Mouse (Mus musculus): ENCODE results near the gene Ces1h. TPM values are rescaled to one million over a fixed set of nuclear protein-coding genes. Genes with fewer than 3 reads are reported as not detected.
"Not testable (repeated sequence)": the region's sequence is repeated elsewhere in the genome, so short reads cannot be mapped to it uniquely, and the experiment has no call there.

The Ces1h gene
- not detected for polyA plus RNA-seq (2017; shearing (Covaris generic))

DNA sequence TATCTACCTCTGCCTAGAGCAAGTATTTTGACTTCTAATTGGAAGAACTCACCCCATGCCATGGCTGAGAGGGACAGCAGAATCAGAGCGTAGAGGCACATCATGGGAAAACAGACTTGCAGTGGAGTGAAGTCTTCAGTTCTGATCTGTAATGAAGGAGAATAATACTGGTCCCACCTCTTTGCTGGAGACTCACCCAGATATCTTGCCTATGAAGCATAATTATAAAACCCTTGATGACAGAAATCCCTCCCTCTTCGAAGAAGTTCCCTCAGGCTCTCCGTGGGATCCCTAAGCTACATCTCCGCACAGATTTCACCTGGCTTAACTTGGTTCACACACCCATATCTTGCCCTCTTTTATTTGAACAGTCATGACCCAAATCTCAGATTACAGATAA is at the start of gene Ces1h:
Gene Ces1h (minus strand): TSS at position 101 of the 400 bp plus-strand sequence.
- no peak for ATAC-seq

DNA sequence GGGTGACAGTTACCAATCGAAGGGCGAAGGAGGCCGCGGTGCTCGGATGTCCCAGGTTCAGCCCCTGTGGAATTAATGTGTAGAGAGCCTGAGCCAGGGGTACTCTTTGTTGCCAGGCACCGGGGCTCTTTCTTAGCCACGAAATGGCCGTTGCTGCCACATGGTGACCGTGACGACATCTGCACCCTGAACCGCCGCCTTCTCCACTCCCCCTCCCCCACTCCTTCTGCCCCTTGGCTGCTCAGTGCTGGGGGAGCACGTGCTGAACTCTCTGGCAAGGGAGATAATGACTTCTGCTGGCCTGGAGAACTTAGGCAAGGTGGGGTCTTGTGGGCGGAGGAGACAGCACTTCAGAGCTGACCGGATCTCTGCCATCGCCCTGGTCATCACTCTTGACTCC is 47.7 kb upstream of the Ces1h start:
- ATAC-seq = no peak

DNA sequence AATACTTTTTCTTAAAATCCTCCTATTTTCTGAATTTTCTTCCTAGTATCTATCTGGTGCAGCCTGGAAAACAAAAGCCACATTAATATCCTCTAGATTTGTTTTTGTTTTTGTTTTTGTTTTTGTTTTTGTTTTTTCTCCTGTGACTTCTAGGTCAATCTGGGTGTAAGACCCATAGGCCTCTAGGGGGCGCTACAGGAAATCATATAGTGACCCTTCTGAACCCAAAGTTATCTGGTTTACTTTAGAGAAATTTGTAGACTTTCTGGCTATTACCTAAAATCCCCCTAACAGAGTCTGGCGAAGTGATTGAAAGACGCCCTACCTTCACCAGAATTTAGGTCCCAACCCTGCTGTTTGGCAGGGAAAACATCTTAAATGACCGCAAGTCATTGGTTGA is 35.9 kb upstream of the Ces1h start:
- ATAC-seq = no peak

DNA sequence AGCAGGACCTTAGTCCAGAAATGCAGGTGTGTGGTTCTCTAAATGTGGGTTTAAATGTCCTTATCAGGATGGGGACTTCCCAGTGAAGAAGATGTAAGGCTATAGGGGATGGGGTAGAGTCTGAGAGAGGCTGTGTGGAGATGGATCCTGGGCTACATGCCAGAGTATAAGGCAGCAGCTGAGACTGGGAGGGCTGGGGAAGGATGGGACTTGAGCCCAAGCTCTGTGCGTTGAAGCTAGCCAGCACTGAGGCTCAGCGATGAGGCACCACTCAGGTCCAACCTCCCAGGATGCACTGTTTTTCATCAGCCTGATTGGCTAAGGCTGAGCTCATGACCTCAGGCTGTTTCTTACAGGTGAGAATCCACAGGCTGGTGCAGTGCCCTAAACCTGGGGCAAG is 29.3 kb upstream of the Ces1h start:
- no peak for ATAC-seq

DNA sequence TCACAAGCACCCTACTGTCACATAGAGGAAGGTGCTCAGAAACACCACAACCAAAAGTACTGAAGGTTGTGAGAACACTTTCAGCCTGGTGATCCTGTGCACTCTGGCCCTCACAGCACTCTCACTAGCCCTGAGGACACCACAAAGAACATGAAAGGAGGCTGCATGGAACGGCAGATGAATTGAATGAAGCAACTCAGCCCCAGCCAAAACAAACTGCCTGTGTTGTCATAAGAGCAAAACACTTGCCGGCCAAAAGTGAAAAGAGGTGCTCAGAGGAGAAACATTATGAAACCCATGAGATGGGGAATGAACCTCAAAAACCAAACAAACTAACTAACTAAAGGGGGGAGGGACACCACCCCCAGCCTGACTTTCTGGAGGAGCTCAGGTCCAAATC is 20.2 kb upstream of the Ces1h start:
- no peak for ATAC-seq

DNA sequence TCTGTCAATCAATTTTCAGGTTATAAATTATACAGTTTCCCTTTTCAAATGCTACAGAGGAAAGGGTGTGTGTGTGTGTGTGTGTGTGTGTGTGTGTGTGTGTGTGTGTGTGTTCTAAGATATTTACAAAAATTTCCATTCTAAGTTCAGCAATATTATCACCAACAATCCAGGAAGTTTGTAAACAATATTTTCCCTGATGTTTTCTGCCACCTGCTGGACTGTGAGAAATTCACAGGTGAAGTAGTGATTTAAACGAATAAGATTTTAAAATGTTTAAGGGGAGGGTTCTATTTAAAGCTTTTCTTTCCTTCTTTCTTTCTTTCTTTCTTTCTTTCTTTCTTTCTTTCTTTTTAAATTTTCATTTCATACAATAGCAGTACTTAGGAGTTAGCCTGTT is 18.5 kb upstream of the Ces1h start:
- ATAC-seq = no peak

DNA sequence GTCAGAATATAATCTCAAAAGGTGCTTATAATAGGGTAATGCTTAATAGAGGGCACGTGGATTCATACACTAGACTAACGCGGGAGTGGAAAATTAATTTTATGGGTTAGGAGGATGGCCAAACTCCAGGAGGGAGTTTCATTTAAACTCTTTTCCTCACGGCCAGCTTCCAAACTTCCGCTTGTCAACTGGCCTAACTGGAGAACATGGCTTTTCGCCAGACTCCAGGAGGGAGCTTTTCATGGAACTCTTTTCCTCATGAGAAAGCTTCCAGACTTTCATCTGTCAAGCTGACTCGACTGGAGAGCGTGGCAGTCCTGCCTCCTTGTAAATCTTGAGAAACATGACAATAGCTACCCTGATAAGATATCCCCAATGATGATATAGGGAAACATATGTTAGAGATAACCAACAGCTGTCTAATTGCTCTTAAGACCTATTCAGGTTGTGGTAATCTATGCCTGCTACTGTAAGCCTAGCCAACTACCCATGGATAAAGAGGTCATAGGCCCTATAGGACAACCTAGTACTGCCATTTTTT is 14.6 kb upstream of the Ces1h start:
- ATAC-seq = not testable (repeated sequence)

DNA sequence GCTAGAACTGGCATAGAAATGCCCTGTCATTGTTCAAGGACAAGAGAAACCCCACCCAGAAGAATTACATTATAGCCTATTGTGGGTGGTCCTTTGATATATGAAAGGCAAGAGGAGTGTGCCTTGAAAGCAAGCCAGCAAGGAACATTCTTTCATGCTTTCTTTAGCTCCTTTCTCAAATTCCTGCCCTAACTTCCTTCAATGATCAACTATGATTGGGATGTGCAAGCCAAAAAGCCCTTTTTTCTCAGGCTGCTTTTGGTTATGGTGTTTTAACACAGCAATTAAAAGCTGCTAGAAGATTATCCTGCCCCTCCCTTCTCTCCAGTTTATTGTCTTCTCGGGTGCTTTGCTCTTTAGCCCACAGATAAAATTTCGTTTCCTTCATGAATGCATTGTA is 10.0 kb downstream of the Ces1h start:
- ATAC-seq = no peak

DNA sequence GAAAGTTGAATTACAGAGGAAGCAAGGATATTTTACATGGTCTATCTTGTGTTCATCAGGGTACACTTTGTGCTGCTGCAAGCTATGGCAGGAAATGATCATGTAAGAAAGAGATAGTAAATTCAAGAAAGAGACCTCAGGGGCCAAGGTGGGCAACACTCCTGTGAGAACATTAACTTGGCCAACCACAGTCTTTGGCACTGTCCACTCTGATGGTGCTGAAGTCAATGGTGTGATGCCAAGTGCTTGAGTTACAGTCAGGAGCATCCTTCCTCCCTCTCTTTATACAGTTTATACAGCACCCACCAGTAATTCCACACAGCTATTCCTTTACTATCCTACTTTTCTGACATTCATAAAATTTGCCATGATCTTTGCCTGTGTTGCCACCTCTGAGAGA is 19.4 kb downstream of the Ces1h start:
- ATAC-seq = no peak

DNA sequence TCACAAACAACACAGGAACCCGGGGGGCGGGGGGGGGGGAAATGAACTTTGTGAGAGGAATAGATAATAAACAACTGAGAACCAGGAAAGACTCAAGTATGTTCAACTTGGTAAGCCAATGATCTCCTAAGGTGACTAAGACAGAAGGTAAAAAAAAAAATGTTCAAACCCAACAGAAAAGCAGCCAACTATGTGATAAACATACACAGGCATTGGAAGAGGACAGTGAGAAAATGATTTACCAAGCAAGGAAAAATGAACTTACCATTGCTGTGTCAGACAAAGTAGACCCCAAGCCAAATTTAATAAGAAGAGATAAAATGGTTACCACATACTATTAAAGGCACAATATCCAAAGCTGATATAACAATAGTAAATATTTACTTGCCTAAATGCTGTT is 40.0 kb downstream of the Ces1h start:
- ATAC-seq = no peak

DNA sequence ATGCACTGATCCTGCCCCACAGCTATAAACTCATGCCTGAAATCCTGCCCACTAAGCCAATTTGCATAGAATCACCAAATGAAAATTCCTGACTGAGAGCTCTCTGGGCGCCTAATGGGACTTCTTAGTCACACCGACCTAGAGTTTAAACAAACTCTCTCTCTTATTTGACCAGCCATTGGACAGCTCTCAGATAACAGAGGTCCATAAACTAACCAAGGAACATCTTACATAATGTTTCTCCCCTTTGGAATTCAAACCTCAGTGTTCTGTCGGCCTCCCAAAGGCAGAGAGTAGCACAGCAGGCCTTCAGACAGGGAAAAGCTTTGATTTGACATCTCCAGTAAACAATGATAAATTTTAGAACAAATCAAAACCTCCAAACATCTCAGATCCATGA is 42.3 kb downstream of the Ces1h start, which contains the start of gene Ces1g:
Gene Ces1g (minus strand): TSS at position 102 of the 400 bp plus-strand sequence.
- ATAC-seq = no peak

DNA sequence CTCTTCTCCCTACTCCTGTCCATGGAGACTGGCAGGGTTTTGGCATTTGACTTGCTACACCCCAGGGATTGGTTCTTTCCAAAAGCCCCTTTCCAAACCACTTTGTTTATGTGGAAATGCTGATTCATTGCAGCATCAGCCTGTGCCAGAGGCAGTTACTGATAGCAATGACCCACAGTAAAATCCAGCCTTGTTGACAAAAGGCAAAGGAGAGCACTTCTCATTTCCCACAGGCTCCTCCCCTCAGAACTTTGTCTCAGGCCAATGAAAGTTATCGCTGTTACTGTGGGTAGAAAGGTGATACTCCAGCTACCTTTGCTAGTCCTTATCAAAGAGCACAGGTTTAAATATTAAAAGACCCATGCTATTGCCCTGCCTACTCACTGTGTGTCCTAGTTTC is 46.8 kb downstream of the Ces1h start:
- ATAC-seq = no peak

DNA sequence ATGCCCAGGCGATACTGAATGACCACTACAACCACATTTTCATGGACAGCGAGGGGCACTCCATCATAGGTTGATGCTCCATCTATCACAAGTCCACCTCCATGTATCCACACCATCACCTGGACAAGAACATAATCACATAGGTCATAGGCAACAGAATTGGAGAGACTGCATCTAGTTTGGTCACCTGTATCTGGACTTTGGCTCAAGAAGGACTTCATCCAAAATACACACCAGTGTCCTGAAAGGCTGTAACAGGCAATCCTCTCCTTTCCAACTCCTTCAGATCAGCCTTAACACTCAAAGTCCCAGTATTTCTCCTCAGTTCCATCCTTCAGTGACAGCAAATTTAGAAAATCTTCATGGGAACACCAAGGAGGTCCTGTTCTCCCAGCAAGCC is 48.4 kb downstream of the Ces1h start:
- no peak for ATAC-seq

DNA sequence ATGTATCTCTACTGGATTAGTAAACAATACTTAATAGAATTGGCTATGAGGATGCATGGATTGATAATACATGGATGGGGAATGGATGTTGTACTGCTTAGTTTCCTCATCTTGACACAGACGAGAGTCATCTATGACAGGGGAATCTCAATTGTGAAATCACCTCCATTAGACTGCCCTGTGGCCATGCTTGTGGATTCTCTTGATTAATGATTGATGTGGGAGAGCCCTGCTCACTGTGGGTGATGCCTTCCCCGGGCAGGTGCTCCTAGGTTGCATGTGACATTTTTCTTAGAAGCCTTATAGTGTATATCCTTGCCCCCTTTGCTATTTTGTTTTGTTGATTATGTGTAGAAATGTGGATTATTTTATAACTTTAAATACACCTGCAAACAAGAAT is 54.4 kb downstream of the Ces1h start:
- no peak for ATAC-seq

DNA sequence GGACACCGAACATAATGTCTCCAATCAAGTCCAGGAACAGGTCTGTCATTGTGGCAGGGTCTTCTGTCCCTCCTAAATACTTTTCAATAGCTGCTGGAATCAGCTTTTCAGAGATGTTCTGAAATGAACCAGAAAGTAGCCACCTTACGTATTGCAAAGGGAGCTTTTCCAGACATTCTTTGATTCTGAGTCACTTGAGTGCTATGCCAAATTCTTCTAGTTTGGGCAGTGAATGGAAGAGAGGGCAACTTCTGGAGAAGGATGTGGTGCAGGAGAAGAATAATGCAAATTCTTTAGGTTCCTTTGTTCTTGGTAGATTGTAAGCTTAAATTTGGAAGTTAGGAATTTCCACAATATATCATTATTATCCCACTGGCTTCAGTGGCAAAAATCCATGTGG is 62.5 kb downstream of the Ces1h start:
- ATAC-seq = no peak

DNA sequence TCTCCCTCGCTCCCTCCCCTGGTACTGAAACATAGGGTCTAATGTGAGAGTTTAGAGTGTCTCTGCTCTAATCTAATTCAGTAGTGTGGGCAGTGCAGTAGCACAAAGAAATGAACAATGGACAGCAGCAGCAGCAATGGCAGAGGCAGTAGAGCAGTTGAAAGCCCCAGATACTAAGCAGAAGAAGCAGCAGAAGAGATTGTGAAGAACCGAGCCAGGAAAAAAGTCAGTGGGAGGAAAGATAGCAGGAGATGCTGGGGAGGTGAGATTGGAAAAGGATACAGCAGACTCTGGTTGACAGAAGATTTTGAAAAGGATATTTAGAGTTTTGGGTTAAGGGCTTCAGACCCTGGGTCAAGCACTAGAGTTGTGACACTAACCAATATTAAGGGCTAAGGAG is 64.0 kb downstream of the Ces1h start:
- no peak for ATAC-seq

Other genes starting within 250 kb of the Ces1h start
- gene Ces1c, start 248.4 kb downstream of the Ces1h start, polyA plus RNA-seq (2017; shearing (Covaris generic)) = not detected
- not detected for gene Ces1d, start 181.9 kb downstream of the Ces1h start, polyA plus RNA-seq (2017; shearing (Covaris generic))
- not detected for gene Ces1e, start 150.1 kb downstream of the Ces1h start, polyA plus RNA-seq (2017; shearing (Covaris generic))
- not detected for gene Ces1f, start 100.0 kb downstream of the Ces1h start, polyA plus RNA-seq (2017; shearing (Covaris generic))
- gene Ces1g, start 42.4 kb downstream of the Ces1h start, polyA plus RNA-seq (2017; shearing (Covaris generic)) = not detected
- not detected for gene Ces5a, start 156.1 kb upstream of the Ces1h start, polyA plus RNA-seq (2017; shearing (Covaris generic))

All from CD4-positive, CD25-positive, alpha-beta regulatory T cell, adult 4 months (primary cell).